Mouse (Mus musculus) stomach, postnatal 0 days (tissue): ENCODE results near the gene Crtc3.

Source experiments
- CTCF ChIP-seq: IDR thresholded peaks from 2 replicates; pipeline ENCODE4 v1.5.1; 2016; ENCODE audit warnings: antibody characterized with exemption, low read depth, mild to moderate bottlenecking, moderate library complexity
- EP300 ChIP-seq: optimal IDR thresholded peaks from 2 replicates; pipeline ENCODE3; 2016; ENCODE audit warnings: antibody characterized with exemption

GRCm38 (mm10) chr7:80554180-80555021, 134.3 kb downstream of the Crtc3 start:
- TF ChIP-seq CTCF (no peak), EP300 (no peak)
